Mouse (Mus musculus): ENCODE results near the gene Micall1. TPM values are rescaled to one million over a fixed set of nuclear protein-coding genes. Genes with fewer than 3 reads are reported as not detected.

Micall1 gene
- total RNA-seq, 2 experiments from 2014 or later: 41.3 to 51.4 TPM

- DNase-seq: peak; percentile 63 to 72
Observed at GRCm38 (mm10) chr15:79129311-79129710, 20.6 kb downstream of the Micall1 start.

- DNase-seq: peak in 1 of 2 experiments; percentile 53
Observed at GRCm38 (mm10) chr15:79130782-79131181, 22.1 kb downstream of the Micall1 start.

GRCm38 (mm10) chr15:79131442-79131841 is 22.7 kb downstream of the Micall1 start:
- peak; percentile 91 to 92 for DNase-seq

DNA sequence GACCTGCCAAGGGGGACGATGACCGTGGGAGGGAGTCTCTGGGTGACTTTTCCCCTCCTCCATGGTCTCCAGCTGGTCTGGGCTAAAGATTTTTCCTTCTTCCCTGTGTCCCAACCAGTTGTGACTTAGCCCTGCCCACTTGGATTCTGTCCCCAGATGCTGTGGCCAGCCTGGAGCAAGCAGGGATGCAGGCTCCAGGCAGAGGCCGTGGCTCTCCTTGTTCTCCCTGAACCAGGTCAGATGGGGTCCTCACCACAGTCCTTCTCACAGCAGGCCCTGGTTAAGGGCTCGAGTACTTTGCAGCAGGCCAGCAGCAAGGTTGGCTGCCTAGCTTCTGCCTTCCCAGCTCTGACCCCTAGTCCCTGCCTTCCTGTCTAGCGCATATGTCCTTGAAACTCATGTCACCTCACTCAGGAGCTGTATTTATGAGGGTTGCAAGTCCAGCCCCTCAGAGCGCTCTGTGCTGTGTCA is 24.5 kb downstream of the Micall1 start:
- peak; percentile 50 to 59 for DNase-seq

GRCm38 (mm10) chr15:79134496-79135270 is 26.0 kb downstream of the Micall1 start:
- no peak for DNase-seq

GRCm38 (mm10) chr15:79135332-79135731 is 26.6 kb downstream of the Micall1 start:
- no peak for DNase-seq

DNA sequence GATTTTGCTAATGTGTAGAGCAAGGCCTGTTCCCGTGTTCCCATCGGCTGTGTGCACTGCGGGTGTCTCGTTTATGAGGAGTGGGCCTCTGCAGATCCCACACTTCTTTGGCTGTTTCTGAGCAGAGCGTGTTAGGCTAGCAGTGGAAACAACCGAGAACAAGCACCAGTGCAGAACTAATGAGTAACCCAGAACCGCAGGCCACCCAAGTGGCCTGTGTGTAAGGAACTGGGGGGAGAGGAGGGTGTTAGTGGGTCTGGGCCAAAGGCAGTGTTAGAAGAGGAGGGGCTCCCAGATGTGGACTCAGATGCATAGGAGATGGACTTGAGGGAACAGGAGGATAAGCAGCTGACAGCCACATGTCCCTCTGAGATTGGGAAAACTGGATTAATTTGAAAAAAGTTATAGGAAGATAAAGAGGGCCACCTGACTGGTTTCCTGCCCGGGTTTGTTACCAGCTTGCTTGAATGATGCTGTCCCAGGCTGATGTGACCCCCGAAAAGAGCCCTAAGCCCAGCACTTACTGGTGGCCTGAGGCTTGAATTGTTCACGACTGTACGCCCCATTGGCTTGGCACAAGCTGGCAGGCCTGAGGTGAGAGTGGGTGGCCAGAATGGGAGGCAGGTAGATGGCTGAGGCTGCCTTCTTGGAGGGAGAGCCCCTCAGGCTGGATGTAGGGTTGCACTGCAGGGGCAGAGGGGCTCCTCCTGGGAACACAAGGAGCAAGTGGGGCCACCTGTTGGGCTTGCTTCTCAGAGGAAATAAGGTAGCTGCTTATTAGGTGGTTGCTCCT is 27.3 kb downstream of the Micall1 start:
- DNase-seq: no peak

DNA sequence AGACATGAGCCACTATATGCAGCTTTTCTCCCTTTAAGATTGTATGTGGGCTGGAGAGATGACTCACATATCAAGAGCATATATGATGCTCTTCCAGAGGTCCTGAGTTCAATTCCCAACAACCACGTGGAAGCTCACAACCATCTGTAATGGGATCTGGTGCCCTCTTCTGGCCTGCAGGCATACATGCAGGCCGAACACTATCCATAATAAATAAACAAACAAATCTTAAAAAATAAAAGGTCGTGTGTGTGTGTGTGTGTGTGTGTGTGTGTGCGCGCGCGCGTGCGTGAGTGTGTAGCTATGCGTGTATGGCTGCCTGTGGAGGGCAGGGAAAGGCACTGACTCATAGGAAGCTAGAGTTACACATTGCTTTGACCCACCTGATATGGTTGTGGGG is 30.9 kb downstream of the Micall1 start:
- no peak for DNase-seq

GRCm38 (mm10) chr15:79140866-79141565 is 32.3 kb downstream of the Micall1 start, which contains the start of the genes Polr2f and 1700088E04Rik:
TSS of gene Polr2f (plus strand) at chr15:79141009.
TSS of gene 1700088E04Rik (minus strand) at chr15:79141253.
- DNase-seq: peak; percentile 95 to 96

GRCm38 (mm10) chr15:79141566-79141917 is 32.8 kb downstream of the Micall1 start:
- no peak for DNase-seq

DNA sequence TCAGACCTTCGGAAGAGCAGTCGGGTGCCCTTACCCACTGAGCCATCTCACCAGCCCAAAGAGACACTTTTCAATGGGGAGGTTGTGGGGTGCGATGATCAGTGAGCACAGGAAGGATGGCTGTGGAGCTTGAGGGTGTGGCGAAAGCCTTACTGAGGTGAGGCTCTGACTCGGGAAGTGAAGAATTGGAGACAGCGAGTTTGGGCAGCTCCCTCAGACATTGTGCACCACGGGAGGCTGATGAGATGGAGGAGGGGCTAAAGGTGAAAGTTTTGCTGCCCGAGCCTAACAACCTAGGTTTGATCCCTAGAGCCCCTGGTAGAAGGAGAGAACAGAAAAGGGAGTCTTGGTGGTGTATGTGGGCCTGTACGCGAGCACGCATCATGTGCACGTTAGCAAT is 34.6 kb downstream of the Micall1 start:
- DNase-seq: no peak

GRCm38 (mm10) chr15:79144021-79144420 is 35.3 kb downstream of the Micall1 start:
- no peak for DNase-seq

DNA sequence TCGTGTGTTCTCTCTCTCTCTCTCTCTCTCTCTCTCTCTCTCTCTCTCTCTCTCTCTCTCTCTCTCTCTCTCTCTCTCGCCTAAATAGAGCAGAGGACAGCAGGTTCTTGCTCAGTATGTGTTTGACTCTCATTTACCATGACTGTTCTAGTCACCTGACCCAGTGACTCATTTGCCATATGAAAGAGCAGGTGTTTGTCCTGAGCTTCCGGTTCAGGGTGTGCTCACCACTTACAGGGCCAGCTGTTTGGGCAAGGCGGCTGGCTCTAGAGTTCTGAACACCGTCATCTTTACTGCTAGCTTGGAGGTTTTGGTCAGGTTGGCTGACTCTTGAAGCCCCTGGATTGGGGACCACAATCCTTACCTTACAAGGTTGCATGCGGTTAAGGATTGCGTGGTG is 36.8 kb downstream of the Micall1 start:
- no peak for DNase-seq

- peak; percentile 89 to 91 for DNase-seq
Observed at GRCm38 (mm10) chr15:79148533-79148932, 39.8 kb downstream of the Micall1 start.

DNA sequence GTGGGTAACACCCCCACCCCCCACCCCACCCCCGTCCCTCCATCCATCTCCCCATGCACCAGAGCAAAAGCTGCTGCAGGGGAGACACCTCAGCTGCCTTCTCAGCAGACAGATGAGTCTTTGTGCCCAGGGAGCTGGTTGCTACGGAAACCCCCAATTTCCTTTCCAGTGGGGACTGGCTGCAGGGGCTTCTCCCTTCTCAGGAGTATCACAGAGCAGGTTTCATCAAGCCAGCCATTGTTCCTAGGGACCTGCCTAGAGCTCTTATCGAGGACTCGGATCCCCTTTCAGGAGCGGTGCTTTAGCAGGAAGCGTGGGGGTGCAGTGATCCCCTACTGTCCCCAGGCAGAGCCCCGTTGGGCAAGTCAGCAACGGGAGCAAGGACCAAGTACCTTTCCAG is 43.2 kb downstream of the Micall1 start:
- no peak for DNase-seq

DNA sequence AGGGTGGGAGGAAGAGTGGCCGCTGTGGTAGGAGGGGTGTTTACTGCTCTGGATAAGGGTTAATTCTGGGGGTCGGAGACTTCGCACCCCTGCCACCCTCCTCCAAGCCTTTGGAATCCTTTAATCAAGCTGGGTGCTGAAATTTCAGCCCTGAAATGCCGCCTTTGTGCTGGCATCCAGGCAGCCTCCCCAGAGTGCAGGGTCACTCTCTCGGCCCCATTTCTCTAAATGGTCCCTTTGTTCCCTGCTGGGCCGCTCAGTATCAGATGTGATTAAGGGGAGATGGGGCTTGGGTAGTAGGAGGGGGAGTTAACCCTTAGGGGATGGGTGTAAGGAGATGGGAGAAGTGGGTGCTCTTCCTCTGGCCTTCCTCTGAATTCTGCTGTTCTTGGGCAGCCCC is 44.0 kb downstream of the Micall1 start:
- DNase-seq: no peak

GRCm38 (mm10) chr15:79155572-79155971 is 46.9 kb downstream of the Micall1 start:
- DNase-seq: peak; percentile 37 to 55

DNA sequence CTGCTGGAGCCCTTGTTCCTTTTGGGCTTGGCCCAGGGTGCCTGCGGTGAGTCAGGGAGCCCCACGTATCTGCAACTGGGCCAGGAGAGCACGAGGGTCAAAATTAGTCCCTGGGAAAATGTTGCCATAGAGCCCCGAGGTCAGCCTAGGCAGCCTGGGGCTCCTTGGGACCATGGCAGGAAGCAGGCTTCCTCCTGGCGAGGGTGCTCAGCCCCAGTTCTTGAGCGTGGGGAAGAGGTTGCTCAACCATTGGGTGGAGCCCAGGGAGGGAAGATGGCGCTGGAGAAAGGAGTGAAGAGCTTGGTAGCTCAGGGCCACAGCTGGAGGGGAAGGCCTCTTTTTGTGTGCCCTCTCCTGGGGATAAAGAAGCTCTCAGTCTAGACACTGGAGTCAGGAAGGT is 53.6 kb downstream of the Micall1 start:
- no peak for DNase-seq

- no peak for DNase-seq
Observed at GRCm38 (mm10) chr15:79162822-79163221, 54.1 kb downstream of the Micall1 start.

- no peak for DNase-seq
Observed at GRCm38 (mm10) chr15:79164251-79164650, 55.6 kb downstream of the Micall1 start.

GRCm38 (mm10) chr15:79165140-79165539 is 56.4 kb downstream of the Micall1 start, which contains the start of gene Sox10:
TSS of gene Sox10 (minus strand) at chr15:79165240.
- no peak for DNase-seq

DNA sequence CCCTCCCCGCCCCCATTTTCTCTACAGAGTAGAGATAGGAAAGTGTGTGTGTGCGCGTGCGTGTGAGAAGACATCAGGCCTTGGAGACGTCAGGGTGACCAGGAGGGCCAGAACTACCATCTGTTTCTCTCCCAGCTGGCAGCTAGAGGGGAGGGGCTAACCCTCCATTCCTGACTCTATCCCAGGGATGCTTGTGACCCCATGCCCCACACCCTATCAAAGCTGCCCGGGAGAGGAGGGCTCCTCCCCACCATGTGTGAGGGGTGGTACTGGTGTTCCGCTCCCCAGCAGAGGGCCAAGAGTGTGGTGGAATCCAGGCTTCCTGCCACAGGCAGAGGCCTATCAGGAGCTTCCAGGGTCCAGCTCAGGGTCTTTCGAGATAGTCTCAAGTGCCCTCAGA is 58.0 kb downstream of the Micall1 start:
- no peak for DNase-seq
